Mouse (Mus musculus) testis, adult 2 months (tissue): ENCODE measurements around the gene Scarf1. TPM values are rescaled to one million over a fixed set of nuclear protein-coding genes. Genes with fewer than 3 reads are reported as not detected.
A peak's percentile ranks its signal among the peaks of the same experiment; 100 is the strongest.

Experiments used
- H3K27ac ChIP-seq: fragments of 200-500 bp; 2 replicates; pipeline ENCODE4 v1.5.1; 2012; ENCODE audit warnings: low read depth, low read length; ENCODE audit not compliant: control insufficient read depth, insufficient read depth
- H3K27me3 ChIP-seq: fragments of 200-500 bp; 2 replicates; pipeline ENCODE4 v1.6.1; 2012; ENCODE audit warnings: mild to moderate bottlenecking, low read length, moderate library complexity; ENCODE audit not compliant: control insufficient read depth, insufficient read depth
- H3K36me3 ChIP-seq: fragments of 200-500 bp; 2 replicates; pipeline ENCODE4 v1.6.1; 2012; ENCODE audit warnings: mild to moderate bottlenecking, low read length; ENCODE audit not compliant: control insufficient read depth, insufficient read depth
- H3K4me1 ChIP-seq: fragments of 200-500 bp; 2 replicates; pipeline ENCODE4 v1.6.1; 2012; ENCODE audit warnings: low read length; ENCODE audit not compliant: control insufficient read depth, insufficient read depth
- H3K4me3 ChIP-seq: fragments of 200-500 bp; 2 replicates; pipeline ENCODE4 v1.5.1; 2012; ENCODE audit warnings: low read depth, mild to moderate bottlenecking, low read length, moderate library complexity, mixed read lengths; ENCODE audit not compliant: control insufficient read depth
- CTCF ChIP-seq: fragments of 200-500 bp; IDR thresholded peaks from 2 replicates; pipeline ENCODE4 v1.5.1; 2012; ENCODE audit warnings: low read depth, mild to moderate bottlenecking, inconsistent platforms, low read length, moderate library complexity; ENCODE audit not compliant: control insufficient read depth, insufficient read depth, insufficient replicate concordance
- POLR2A ChIP-seq: fragments of 200-500 bp; IDR thresholded peaks from 2 replicates; pipeline ENCODE4 v1.6.1; 2012; ENCODE audit warnings: low read depth, mild to moderate bottlenecking, inconsistent platforms, low read length, moderate library complexity; ENCODE audit not compliant: control insufficient read depth
- polyA plus RNA-seq: library from polyadenylated mRNA; depleted of rRNA; stranded (reverse); fragments of >200 nt; gene quantifications from 2 replicates; pipeline ENCODE4 v1.2.3, GENCODE M21; 2012

The Scarf1 gene
- polyA plus RNA-seq, 1 experiment = 0.64 TPM

DNA sequence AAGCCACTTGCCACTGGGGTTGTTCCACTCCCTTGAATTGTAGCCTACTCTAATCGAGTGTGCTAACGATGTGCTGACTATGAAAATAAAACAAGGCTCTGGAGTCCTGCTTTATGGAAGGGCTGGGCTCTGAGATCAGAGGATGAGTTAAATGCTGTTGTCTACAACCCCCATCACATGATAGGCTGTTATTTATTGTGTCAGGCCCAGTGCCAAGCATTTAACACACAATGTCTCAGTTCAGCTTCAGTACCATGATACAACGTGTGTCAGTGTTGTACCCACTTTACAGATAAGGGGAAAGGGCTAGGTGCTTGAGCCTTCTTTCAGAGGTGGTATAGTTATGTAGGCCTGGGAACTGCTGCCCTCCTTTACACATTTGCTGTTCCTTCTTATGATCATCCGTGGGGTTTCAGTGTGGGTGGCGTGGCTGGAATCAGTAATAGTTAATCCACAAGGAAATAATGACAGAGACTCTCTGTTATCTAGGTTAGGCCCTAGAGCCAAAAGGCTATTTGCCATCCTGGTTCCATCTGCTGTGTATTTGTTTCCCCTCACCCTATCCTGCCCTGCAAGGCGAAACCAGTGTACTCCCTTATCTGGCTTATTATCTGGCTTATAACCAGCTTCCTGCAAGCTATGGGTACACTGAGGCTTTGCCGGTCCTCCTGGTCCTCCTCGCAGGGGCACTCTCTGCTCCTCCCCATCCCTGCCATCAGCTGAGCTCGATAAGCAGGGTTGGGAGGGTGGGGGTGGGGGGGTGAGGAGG lies 54.2 kb downstream of the Scarf1 start:
- TF ChIP-seq CTCF (no peak), POLR2A (no peak)
- Histone ChIP-seq H3K27ac (no peak overlapping the region), H3K27me3 (no peaks in the 10 kb centered on the region), H3K4me3 (no peak overlapping the region), H3K36me3 (peaks cover 4% of the 10 kb centered on the region), H3K4me1 (peaks cover 2% of the 10 kb centered on the region)

DNA sequence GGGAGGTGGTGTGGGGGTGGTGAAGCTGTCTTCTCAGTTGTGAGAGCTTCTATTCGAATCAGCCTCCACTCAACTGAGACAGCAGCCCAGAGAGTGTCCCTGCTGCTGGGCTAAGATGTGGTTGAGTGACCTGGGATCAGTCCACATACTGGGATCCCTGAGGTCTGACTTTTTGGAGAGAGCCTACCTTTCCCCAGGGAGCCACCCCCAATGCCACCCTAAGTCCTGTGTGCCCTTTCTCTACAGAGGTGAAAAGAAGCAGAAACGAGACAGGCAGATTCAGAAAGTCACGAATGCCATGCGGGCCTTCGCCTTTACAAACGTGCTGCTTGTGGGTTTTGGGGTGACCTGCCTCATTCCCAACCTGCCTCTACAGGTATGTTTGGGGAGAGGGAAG lies 54.8 kb downstream of the Scarf1 start:
- peaks cover 5% of the 10 kb centered on the region for H3K4me1 ChIP-seq
- no peak for TF ChIP-seq POLR2A
- TF ChIP-seq CTCF = no peak
- no peak overlapping the region for H3K27ac ChIP-seq
- no peak overlapping the region for H3K4me3 ChIP-seq
- no peaks in the 10 kb centered on the region for H3K27me3 ChIP-seq
- peaks cover 4% of the 10 kb centered on the region for H3K36me3 ChIP-seq

DNA sequence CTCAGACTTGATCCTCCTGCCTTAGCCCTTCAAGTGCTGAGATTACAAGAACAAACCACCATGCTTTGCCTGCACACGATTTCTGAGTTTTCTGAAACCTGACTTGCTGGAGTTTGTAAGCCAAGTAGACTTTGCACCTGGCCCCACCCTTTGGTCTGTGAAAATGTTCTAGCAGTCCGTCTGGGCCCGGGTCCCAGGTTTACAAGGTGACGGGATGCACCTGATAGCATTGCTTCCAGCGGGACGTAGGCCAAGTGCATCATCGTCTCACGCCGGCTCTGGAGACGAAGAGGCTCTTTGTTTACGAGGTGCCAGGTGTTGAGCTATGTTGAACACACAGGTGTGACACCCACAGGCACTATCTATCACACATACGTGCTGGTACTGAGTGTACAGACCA lies 55.6 kb downstream of the Scarf1 start:
- no peak for TF ChIP-seq CTCF
- no peak for TF ChIP-seq POLR2A
- Histone ChIP-seq H3K4me1 (peaks cover 5% of the 10 kb centered on the region), H3K36me3 (peaks cover 4% of the 10 kb centered on the region), H3K27ac (no peak overlapping the region), H3K4me3 (no peak overlapping the region), H3K27me3 (no peaks in the 10 kb centered on the region)

DNA sequence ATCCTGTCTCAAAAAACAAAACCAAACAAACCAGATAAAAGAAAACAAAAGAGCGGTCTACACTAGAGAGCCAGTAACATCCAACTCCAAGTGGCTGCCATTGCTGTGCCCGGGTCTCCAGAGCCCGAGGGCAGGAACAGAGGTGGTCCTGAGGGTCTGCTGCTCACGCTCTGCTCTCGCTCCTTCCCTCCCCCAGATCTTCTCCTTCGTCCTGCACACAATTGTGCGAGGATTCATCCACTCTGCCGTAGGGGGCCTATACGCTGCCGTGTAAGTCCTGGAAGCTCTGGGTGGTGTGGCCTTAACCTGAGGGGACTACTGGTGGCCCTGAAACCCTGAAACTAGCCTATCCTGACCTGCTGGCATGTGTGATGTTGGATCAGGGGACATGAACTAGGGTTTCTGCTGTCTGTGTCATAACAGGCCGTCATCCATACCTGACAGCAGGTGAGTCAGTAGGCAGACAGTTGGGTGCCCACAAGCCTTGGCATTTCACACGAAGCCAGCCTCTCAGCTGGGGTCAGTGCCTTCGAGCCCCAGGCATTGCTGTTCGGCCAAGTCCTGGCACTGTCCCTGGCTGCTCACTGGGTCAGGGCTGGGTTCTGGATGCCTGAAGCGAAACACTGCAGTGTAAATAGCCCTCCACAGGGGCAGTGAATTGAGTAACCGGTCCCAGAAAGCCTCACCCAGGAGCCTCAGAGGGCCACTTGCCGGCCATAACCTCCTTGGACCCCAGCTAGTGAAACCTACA lies 57.2 kb downstream of the Scarf1 start:
- Histone ChIP-seq H3K4me1 (peaks cover 5% of the 10 kb centered on the region), H3K27ac (no peak overlapping the region), H3K4me3 (no peak overlapping the region), H3K36me3 (peaks cover 4% of the 10 kb centered on the region), H3K27me3 (no peaks in the 10 kb centered on the region)
- TF ChIP-seq CTCF (no peak), POLR2A (no peak)

DNA sequence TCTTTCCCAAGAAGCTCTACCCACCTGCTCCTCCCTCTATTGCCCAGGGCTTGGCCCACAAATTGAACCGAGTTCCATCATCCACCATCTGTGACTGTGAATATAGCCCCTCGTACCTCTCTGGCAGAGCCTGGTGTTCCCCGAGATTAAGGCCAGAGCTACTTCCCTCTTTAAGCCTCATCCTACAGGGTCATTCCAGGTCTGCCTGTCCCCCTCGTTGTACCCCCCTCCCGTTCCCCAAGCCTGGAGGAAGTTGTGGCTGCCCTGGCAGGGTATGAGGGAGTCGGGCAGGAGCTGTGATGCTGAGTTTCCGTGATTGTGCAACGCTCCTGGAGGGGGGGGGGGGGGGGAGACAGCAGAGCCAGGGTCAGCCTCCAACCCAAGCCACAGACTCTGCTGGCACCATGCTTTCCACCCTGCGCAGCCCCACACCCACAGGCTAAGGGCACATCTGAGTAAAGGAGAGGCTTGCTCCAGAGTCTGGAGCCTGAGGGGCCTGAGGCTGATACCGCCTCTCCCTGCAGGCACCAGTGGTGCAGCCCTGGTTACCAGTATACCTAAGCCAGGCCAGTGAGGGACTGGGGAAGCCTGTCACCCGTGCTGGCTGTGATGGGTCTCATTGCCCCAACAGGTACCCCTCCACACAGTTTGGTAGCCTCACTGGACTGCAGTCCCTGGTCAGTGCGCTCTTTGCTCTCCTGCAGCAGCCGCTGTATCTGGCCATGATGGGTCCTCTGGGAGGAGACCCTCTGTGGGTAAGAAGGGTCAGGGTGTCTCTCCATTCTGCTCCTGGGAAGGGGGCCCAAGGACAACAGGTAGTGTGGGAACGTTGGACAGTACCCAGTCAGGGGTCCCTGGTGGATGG lies 58.0 kb downstream of the Scarf1 start:
- Histone ChIP-seq H3K27ac (no peak overlapping the region), H3K4me1 (peaks cover 5% of the 10 kb centered on the region), H3K27me3 (no peaks in the 10 kb centered on the region), H3K4me3 (no peak overlapping the region), H3K36me3 (peaks cover 2% of the 10 kb centered on the region)
- TF ChIP-seq CTCF (no peak), POLR2A (no peak)

DNA sequence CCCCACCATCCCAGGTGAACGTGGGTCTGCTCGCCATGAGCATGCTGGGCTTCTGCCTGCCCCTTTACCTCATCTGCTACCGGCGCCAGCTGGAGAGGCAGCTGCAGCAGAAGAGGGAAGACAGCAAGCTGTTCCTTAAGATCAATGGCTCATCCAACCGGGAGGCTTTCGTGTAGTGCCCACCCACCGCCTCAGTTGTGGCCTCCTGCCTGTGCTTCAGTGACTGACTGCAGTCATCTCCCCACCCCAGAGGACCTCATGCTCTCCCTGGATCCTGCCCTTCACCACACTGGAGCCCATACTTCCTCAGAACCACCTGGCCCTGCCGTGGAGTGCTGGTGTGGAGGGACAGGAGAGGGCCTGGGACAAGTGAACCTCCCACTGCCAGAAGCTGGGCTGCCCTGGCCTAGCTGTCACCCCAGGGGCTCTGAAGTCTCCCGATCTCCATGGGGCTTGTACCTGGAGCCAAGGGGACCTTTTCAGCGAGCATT lies 59.0 kb downstream of the Scarf1 start:
- H3K4me3 ChIP-seq = no peak overlapping the region
- peaks cover 5% of the 10 kb centered on the region for H3K4me1 ChIP-seq
- H3K36me3 ChIP-seq = peaks cover 2% of the 10 kb centered on the region
- no peaks in the 10 kb centered on the region for H3K27me3 ChIP-seq
- TF ChIP-seq CTCF (no peak), POLR2A (no peak)
- H3K27ac ChIP-seq = 0 out of 2 replicates have a peak overlapping the region, but pooled peaks have one; percentile 17
